Mouse (Mus musculus) midbrain, embryonic 11.5 days (tissue): ENCODE measurements around the gene Syn2. TPM values are rescaled to one million over a fixed set of nuclear protein-coding genes. Genes with fewer than 3 reads are reported as not detected.
A peak's percentile ranks its signal among the peaks of the same experiment; 100 is the strongest.

ENCODE experiments used
- ATAC-seq: fragments of 200-750 bp; cut with Nextera tagmentation; 2 replicates; pipeline ENCODE4 v1.8.0; 2017; ENCODE audit warnings: moderate TSS enrichment, moderate library complexity; ENCODE audit not compliant: low FRiP score
- DNase-seq: peaks from one replicate; pipeline ENCODE4 v3.0.0; 2015; ENCODE audit warnings: low spot score; ENCODE audit errors: missing footprints
- H3K27ac ChIP-seq: fragments of 300-500 bp; sonication (generic); 2 replicates; pipeline ENCODE4 v1.5.1; 2014; ENCODE audit warnings: low read depth, low read length
- H3K27me3 ChIP-seq: fragments of 300-500 bp; sonication (generic); 2 replicates; pipeline ENCODE4 v1.6.1; 2014; ENCODE audit warnings: mild to moderate bottlenecking, low read length, moderate library complexity, mixed read lengths; ENCODE audit not compliant: control insufficient read depth, insufficient read depth
- H3K36me3 ChIP-seq: fragments of 300-500 bp; sonication (generic); 2 replicates; pipeline ENCODE4 v1.6.1; 2014; ENCODE audit warnings: mild to moderate bottlenecking, low read length, moderate library complexity, mixed read lengths; ENCODE audit not compliant: control insufficient read depth, insufficient read depth
- H3K4me1 ChIP-seq: fragments of 300-500 bp; sonication (generic); 2 replicates; pipeline ENCODE4 v1.6.1; 2014; ENCODE audit warnings: low read length; ENCODE audit not compliant: control insufficient read depth, insufficient read depth
- H3K4me2 ChIP-seq: fragments of 300-500 bp; sonication (generic); 2 replicates; pipeline ENCODE4 v1.6.1; 2014; ENCODE audit warnings: mild to moderate bottlenecking, moderate library complexity
- H3K4me3 ChIP-seq: fragments of 300-500 bp; sonication (generic); 2 replicates; pipeline ENCODE4 v1.5.1; 2014; ENCODE audit warnings: low read depth, low read length
- H3K9ac ChIP-seq: fragments of 300-500 bp; sonication (generic); 2 replicates; pipeline ENCODE4 v1.6.1; 2014; ENCODE audit warnings: low read length
- H3K9me3 ChIP-seq: fragments of 300-500 bp; sonication (generic); 2 replicates; pipeline ENCODE4 v1.6.1; 2016; ENCODE audit warnings: low read length; ENCODE audit not compliant: control insufficient read depth
- WGBS: fragments of 180-500 bp; shearing (Covaris S2); extraction: QIAGEN DNeasy Blood & Tissue Kit; methylation state at CpG from one replicate; pipeline ENCODE4 v1.1.7; 2014; 5-methylcytosine and 5-hydroxymethylcytosine counted together
- polyA plus RNA-seq: library from polyadenylated mRNA; unstranded; fragments of >200 nt; fragmentation: Nextera tagmentation; extraction: Ambion mirVana; gene quantifications from 2 replicates; pipeline ENCODE4 v1.2.1, GENCODE M21; 2014

Syn2 gene
- polyA plus RNA-seq, 1 experiment from 2014 or later = 2.7 TPM

- no peak for ATAC-seq
- H3K27me3 ChIP-seq = no peaks in the 10 kb centered on the region
- H3K27ac ChIP-seq = no peak overlapping the region
- no peak overlapping the region for H3K4me2 ChIP-seq
- WGBS = 93% methylated on average over 2 of the region's 2 CpGs
- H3K9ac ChIP-seq = no peak overlapping the region
- H3K4me3 ChIP-seq = no peak overlapping the region
- no peaks in the 10 kb centered on the region for H3K36me3 ChIP-seq
- H3K4me1 ChIP-seq = peaks cover 27% of the 10 kb centered on the region
- no peaks in the 10 kb centered on the region for H3K9me3 ChIP-seq
- DNase-seq = no peak
Measured at GRCm38 (mm10) chr6:115124675-115125357, 9.9 kb upstream of the Syn2 start.

- H3K9ac ChIP-seq = no peak overlapping the region
- no peak overlapping the region for H3K27ac ChIP-seq
- H3K4me2 ChIP-seq = no peak overlapping the region
- H3K27me3 ChIP-seq = no peaks in the 10 kb centered on the region
- no peak overlapping the region for H3K4me3 ChIP-seq
- H3K36me3 ChIP-seq = no peaks in the 10 kb centered on the region
- ATAC-seq (no peak), DNase-seq (no peak)
- H3K9me3 ChIP-seq = no peaks in the 10 kb centered on the region
- WGBS = 84% methylated on average over 1 of the region's 1 CpGs
- peaks cover 27% of the 10 kb centered on the region for H3K4me1 ChIP-seq
Measured at GRCm38 (mm10) chr6:115125358-115125720, 9.4 kb upstream of the Syn2 start.

GRCm38 (mm10) chr6:115126232-115126785, 8.4 kb upstream of the Syn2 start:
- DNase-seq = peak; percentile 94
- Histone ChIP-seq H3K27ac (peak overlapping the region; percentile 62), H3K27me3 (no peaks in the 10 kb centered on the region), H3K4me2 (no peak overlapping the region), H3K9ac (no peak overlapping the region), H3K4me3 (no peak overlapping the region), H3K9me3 (no peaks in the 10 kb centered on the region), H3K4me1 (peaks cover 27% of the 10 kb centered on the region), H3K36me3 (no peaks in the 10 kb centered on the region)
- 17% methylated on average over 2 of the region's 2 CpGs for WGBS
- ATAC-seq = peak; percentile 86

- Histone ChIP-seq H3K27me3 (no peaks in the 10 kb centered on the region), H3K27ac (peak overlapping the region; percentile 62; the same call in 1 of the 2 replicates), H3K4me2 (no peak overlapping the region), H3K4me3 (no peak overlapping the region), H3K4me1 (peaks cover 27% of the 10 kb centered on the region), H3K36me3 (no peaks in the 10 kb centered on the region), H3K9ac (no peak overlapping the region), H3K9me3 (no peaks in the 10 kb centered on the region)
- WGBS = 69% methylated on average over 3 of the region's 3 CpGs
- DNase-seq (no peak), ATAC-seq (0 out of 2 replicates have a peak, but pooled peaks have one; percentile 7)
Measured at GRCm38 (mm10) chr6:115126851-115127250, 7.9 kb upstream of the Syn2 start.

GRCm38 (mm10) chr6:115127255-115127824, 7.4 kb upstream of the Syn2 start:
- H3K27ac ChIP-seq = no peak overlapping the region; the same call in 1 of the 2 replicates
- H3K36me3 ChIP-seq = no peaks in the 10 kb centered on the region
- H3K9me3 ChIP-seq = no peaks in the 10 kb centered on the region
- H3K4me3 ChIP-seq = no peak overlapping the region
- DNase-seq (no peak), ATAC-seq (no peak)
- no peak overlapping the region for H3K4me2 ChIP-seq
- no peak overlapping the region for H3K9ac ChIP-seq
- H3K4me1 ChIP-seq = peaks cover 27% of the 10 kb centered on the region
- H3K27me3 ChIP-seq = no peaks in the 10 kb centered on the region
- WGBS = 80% methylated on average over 5 of the region's 5 CpGs

GRCm38 (mm10) chr6:115135332-115135649, 589 bp downstream of the Syn2 start:
- no peaks in the 10 kb centered on the region for H3K36me3 ChIP-seq
- H3K27me3 ChIP-seq = peaks cover 10% of the 10 kb centered on the region
- no peak overlapping the region for H3K27ac ChIP-seq
- H3K9ac ChIP-seq = peak overlapping the region; percentile 70
- peaks cover 7% of the 10 kb centered on the region; the same call in 1 of the 2 replicates for H3K4me1 ChIP-seq
- ATAC-seq (no peak; the same call in 1 of the 2 replicates), DNase-seq (peak; percentile 89)
- H3K9me3 ChIP-seq = no peaks in the 10 kb centered on the region
- 2% methylated on average over 27 of the region's 27 CpGs for WGBS
- H3K4me3 ChIP-seq = peak overlapping the region; percentile 63
- peak overlapping the region; percentile 76 for H3K4me2 ChIP-seq

- no peak for DNase-seq
- Histone ChIP-seq H3K36me3 (no peaks in the 10 kb centered on the region), H3K9ac (no peak overlapping the region), H3K4me3 (no peak overlapping the region), H3K27me3 (peaks cover 10% of the 10 kb centered on the region), H3K4me2 (no peak overlapping the region), H3K4me1 (peaks cover 7% of the 10 kb centered on the region; the same call in 1 of the 2 replicates), H3K27ac (no peak overlapping the region), H3K9me3 (no peaks in the 10 kb centered on the region)
- ATAC-seq = no peak
- 91% methylated on average over 7 of the region's 9 CpGs for WGBS
Measured at GRCm38 (mm10) chr6:115136156-115136555, 1.5 kb downstream of the Syn2 start.

- 66% methylated on average over 4 of the region's 4 CpGs for WGBS
- no peak overlapping the region for H3K27ac ChIP-seq
- H3K9ac ChIP-seq = no peak overlapping the region
- DNase-seq (no peak), ATAC-seq (no peak)
- no peak overlapping the region for H3K4me3 ChIP-seq
- H3K4me1 ChIP-seq = no peaks in the 10 kb centered on the region
- H3K36me3 ChIP-seq = no peaks in the 10 kb centered on the region
- H3K27me3 ChIP-seq = no peaks in the 10 kb centered on the region
- no peak overlapping the region for H3K4me2 ChIP-seq
- H3K9me3 ChIP-seq = no peaks in the 10 kb centered on the region
Measured at GRCm38 (mm10) chr6:115141446-115141845, 6.7 kb downstream of the Syn2 start.

GRCm38 (mm10) chr6:115161175-115161574, 26.5 kb downstream of the Syn2 start:
- Histone ChIP-seq H3K36me3 (no peaks in the 10 kb centered on the region), H3K4me1 (no peaks in the 10 kb centered on the region), H3K4me3 (no peak overlapping the region), H3K9ac (no peak overlapping the region), H3K27me3 (no peaks in the 10 kb centered on the region), H3K9me3 (no peaks in the 10 kb centered on the region), H3K27ac (no peak overlapping the region), H3K4me2 (no peak overlapping the region)
- WGBS = 74% methylated on average over 4 of the region's 4 CpGs
- DNase-seq (no peak), ATAC-seq (no peak)
